Mouse (Mus musculus) forebrain, embryonic 11.5 days (tissue): ENCODE data around the gene Wtip. TPM values are rescaled to one million over a fixed set of nuclear protein-coding genes. Genes with fewer than 3 reads are reported as not detected.
"Not testable (repeated sequence)": the region's sequence is repeated elsewhere in the genome, so short reads cannot be mapped to it uniquely, and the experiment has no call there.

ENCODE experiments used
- ATAC-seq: fragments of 200-750 bp; cut with Nextera tagmentation; replicated peaks from 2 replicates; pipeline ENCODE4 v1.8.0; 2017; ENCODE audit warnings: moderate TSS enrichment; ENCODE audit not compliant: low FRiP score
- DNase-seq: peaks from one replicate; pipeline ENCODE4 v3.0.0-alpha.2; 2017; ENCODE audit warnings: low spot score
- H3K27ac ChIP-seq: fragments of 300-500 bp; sonication (generic); 2 replicates; pipeline ENCODE4 v1.5.1; 2014; ENCODE audit warnings: low read depth, low read length
- H3K27me3 ChIP-seq: fragments of 300-500 bp; sonication (generic); 2 replicates; pipeline ENCODE4 v1.6.1; 2014; ENCODE audit warnings: mild to moderate bottlenecking, low read length, mixed read lengths; ENCODE audit not compliant: control insufficient read depth, insufficient read depth
- H3K36me3 ChIP-seq: fragments of 300-500 bp; sonication (generic); 2 replicates; pipeline ENCODE4 v1.6.1; 2014; ENCODE audit warnings: mild to moderate bottlenecking, low read length, moderate library complexity, mixed read lengths; ENCODE audit not compliant: control insufficient read depth, insufficient read depth
- H3K4me1 ChIP-seq: fragments of 300-500 bp; sonication (generic); replicated peaks from 2 replicates; pipeline ENCODE4 v1.6.1; 2014; ENCODE audit warnings: low read length, mixed read lengths; ENCODE audit not compliant: control insufficient read depth, insufficient read depth
- H3K4me2 ChIP-seq: fragments of 300-500 bp; sonication (generic); 2 replicates; pipeline ENCODE4 v1.6.1; 2014; ENCODE audit warnings: low read depth, mild to moderate bottlenecking, low read length, moderate library complexity, mixed read lengths; ENCODE audit not compliant: severe bottlenecking
- H3K4me3 ChIP-seq: fragments of 300-500 bp; sonication (generic); 2 replicates; pipeline ENCODE4 v1.5.1; 2014; ENCODE audit warnings: low read depth, low read length
- H3K9ac ChIP-seq: fragments of 300-500 bp; sonication (generic); 2 replicates; pipeline ENCODE4 v1.6.1; 2014; ENCODE audit warnings: low read length
- H3K9me3 ChIP-seq: fragments of 300-500 bp; sonication (generic); 2 replicates; pipeline ENCODE4 v1.6.1; 2016; ENCODE audit warnings: low read length, mixed read lengths; ENCODE audit not compliant: control insufficient read depth
- WGBS: fragments of 180-500 bp; shearing (Covaris S2); extraction: QIAGEN DNeasy Blood & Tissue Kit; methylation state at CpG from one replicate; pipeline ENCODE4 v1.1.7; 2014; 5-methylcytosine and 5-hydroxymethylcytosine counted together
- polyA plus RNA-seq: library from polyadenylated mRNA; unstranded; fragments of >200 nt; fragmentation: Nextera tagmentation; extraction: Ambion mirVana; gene quantifications from 2 replicates; pipeline ENCODE4 v1.2.1, GENCODE M21; 2014

Wtip gene
- polyA plus RNA-seq: 3.9 and 5.7 TPM in 2 replicates

DNA sequence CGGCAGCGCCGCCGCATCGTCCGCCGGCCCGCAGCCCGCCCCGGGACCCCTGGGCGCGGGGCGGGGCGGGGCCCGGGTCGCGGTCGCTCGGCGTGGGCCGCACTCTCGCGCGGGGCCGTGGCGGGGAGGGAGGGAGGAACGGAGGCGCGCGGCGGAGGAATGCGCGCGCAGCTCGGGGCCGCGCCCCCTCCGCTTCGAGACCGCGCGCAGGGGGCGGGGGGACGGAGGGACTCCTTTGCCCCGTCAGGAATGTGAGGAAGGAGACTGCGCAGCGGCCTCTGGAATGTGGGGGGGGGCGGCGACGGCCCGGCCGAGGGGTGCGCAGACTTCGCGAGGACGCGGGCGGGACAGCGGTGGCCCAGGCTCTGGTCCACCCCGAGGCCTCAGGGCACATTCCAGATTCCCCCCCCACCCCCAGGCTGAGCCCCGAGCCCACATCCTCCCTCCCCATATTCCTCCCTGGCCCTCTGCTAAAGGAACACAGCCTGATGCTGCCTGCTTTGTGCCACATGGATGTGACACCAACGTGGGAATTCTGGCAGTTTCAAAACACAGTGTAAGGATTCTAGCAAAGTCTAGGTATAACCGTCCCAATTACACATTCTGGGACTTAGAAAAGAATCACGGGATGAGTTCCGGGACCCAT, at the start of gene Wtip:
Gene Wtip (minus strand): TSS at position 152 of the 646 bp plus-strand sequence.
- Histone ChIP-seq H3K9ac (peak within 1 kb of the TSS; percentile 79), H3K4me2 (peak within 1 kb of the TSS; percentile 60), H3K36me3 (no peaks in the 10 kb centered on the region), H3K27me3 (no peaks in the 10 kb centered on the region), H3K9me3 (no peaks in the 10 kb centered on the region), H3K4me1 (peaks cover 3% of the 10 kb centered on the region; the same call in 1 of the 2 replicates), H3K4me3 (peak within 1 kb of the TSS; percentile 79), H3K27ac (peak within 1 kb of the TSS; percentile 25; the same call in 1 of the 2 replicates)
- DNase-seq: peak; percentile 94
- peak; percentile 91 for ATAC-seq
- 1% methylated on average over 38 of the region's 65 CpGs for WGBS

DNA sequence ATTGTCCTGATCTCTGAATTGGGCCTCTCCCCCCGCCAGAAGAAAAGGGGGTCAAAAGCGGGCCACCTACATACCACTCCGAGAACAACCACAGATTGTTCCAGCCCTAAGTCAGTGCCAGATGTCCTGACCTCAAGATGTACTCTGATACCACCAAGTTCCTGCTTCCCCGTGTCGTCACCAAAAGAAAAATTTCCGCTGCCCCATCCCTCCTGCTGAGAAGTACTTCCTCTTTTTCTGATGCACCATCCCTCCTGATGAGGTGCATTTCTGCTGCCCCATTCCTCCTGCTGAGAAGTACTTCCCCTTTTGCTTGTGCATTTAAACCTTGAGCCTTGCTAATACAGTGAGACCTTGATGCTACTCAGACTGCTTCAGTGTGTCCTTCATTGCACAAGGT, 43.2 kb upstream of the Wtip start:
- H3K27ac ChIP-seq, H3K36me3 ChIP-seq, H3K27me3 ChIP-seq, ATAC-seq, DNase-seq, H3K4me1 ChIP-seq, H3K9ac ChIP-seq, H3K9me3 ChIP-seq, H3K4me2 ChIP-seq, H3K4me3 ChIP-seq: not testable (repeated sequence)
- 79% methylated on average over 6 of the region's 6 CpGs for WGBS

DNA sequence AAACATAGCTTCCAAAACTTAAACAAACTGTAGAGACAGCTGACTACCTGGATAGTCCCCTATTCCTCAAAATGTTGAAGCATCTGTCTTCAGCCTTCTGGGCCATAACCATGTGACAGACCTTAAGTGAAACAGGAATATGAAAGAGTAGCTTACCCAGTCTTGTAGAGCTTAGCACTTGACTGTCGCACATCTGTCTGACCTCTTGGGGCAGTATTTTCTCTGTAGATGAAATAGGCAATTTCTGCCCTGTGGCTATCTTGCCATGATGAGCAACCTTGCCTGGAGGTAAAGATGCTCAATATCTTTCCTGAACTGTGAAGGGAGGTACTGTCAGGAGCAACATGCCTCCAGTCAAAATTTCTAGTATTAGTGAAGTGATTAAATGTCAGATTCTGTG, 39.2 kb upstream of the Wtip start:
- Histone ChIP-seq H3K4me2 (no peak overlapping the region), H3K9ac (no peak overlapping the region), H3K4me3 (no peak overlapping the region), H3K27me3 (no peaks in the 10 kb centered on the region), H3K36me3 (no peaks in the 10 kb centered on the region), H3K27ac (no peak overlapping the region), H3K4me1 (no peaks in the 10 kb centered on the region), H3K9me3 (no peaks in the 10 kb centered on the region)
- ATAC-seq: no peak
- 68% methylated on average over 1 of the region's 1 CpGs for WGBS
- DNase-seq: no peak

DNA sequence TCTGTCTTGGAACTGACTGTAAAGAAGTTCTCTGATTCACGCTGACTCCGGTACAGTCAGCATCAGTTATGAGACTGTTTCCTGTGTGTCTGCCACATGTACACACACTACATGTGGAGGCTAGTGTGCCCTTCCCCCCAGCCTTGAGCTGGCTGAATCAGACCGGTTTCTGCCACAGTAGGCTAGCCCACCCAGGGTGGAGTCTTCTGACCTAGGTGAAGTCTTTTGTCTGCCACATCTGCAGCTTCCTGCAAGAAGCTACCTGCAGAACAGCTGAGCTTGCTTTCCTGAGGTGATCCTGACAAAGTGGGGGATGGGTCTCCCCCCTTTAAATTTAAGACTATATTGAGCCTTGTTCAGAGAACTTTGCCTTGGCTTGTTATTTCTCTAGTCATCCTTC, 36.4 kb upstream of the Wtip start, which contains the start of gene Uba2:
Gene Uba2 (minus strand): TSS at position 146 of the 400 bp plus-strand sequence.
- no peaks in the 10 kb centered on the region; the same call in 1 of the 2 replicates for H3K4me1 ChIP-seq
- peak within 1 kb of the TSS; percentile 93 for H3K4me3 ChIP-seq
- H3K9ac ChIP-seq: peak within 1 kb of the TSS; percentile 93
- DNase-seq (no peak), ATAC-seq (no peak)
- H3K9me3 ChIP-seq: no peaks in the 10 kb centered on the region
- no peaks in the 10 kb centered on the region for H3K27me3 ChIP-seq
- H3K4me2 ChIP-seq: peak within 1 kb of the TSS; percentile 75; the same call in 1 of the 2 replicates
- H3K36me3 ChIP-seq: no peaks in the 10 kb centered on the region
- H3K27ac ChIP-seq: peak within 1 kb of the TSS; percentile 85
- 83% methylated on average over 3 of the region's 3 CpGs for WGBS

DNA sequence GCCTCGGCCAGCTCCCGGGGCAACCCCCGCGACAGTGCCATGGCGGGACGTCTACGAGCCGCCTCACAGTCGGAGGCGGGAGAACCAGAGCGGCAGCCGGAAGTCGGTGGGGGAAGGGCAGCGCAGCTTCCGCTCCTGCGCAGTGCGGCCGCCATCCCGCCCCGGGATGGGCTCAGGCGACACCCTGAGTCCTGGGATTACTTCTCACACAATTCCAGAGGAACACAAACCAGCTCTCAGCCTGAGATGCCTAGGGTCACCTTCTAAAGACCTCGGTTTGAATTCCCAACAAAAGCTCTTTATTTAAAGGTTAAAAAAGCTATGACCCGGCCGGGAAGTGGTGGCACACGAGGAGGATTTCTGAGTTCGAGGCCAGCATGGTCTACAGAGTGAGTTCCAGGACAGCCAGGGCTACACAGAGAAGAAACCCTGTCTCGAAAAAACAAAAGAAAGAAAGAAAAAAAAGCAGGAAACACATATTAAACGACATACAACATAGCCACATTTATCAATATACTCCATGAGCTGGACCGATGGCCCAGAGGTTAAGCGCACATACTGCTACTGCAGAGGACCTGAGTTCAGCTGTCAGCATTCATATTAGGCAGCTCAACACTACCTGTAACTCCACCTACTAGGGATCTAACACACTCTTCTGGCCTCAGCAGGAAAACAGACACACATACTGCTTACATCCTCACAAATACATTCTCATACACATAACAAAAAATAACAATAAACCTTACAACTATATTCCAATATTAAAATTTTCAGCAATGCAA, 35.6 kb upstream of the Wtip start:
- H3K9ac ChIP-seq: peak overlapping the region; percentile 93
- peaks cover under 1% of the 10 kb centered on the region; the same call in 1 of the 2 replicates for H3K36me3 ChIP-seq
- WGBS: 8% methylated on average over 30 of the region's 30 CpGs
- H3K4me3 ChIP-seq: peak overlapping the region; percentile 93
- peak overlapping the region; percentile 85 for H3K27ac ChIP-seq
- ATAC-seq (peak; percentile 97), DNase-seq (peak; percentile 96)
- no peaks in the 10 kb centered on the region for H3K9me3 ChIP-seq
- H3K4me2 ChIP-seq: peak overlapping the region; percentile 75
- no peaks in the 10 kb centered on the region for H3K27me3 ChIP-seq
- H3K4me1 ChIP-seq: no peaks in the 10 kb centered on the region; the same call in 1 of the 2 replicates

DNA sequence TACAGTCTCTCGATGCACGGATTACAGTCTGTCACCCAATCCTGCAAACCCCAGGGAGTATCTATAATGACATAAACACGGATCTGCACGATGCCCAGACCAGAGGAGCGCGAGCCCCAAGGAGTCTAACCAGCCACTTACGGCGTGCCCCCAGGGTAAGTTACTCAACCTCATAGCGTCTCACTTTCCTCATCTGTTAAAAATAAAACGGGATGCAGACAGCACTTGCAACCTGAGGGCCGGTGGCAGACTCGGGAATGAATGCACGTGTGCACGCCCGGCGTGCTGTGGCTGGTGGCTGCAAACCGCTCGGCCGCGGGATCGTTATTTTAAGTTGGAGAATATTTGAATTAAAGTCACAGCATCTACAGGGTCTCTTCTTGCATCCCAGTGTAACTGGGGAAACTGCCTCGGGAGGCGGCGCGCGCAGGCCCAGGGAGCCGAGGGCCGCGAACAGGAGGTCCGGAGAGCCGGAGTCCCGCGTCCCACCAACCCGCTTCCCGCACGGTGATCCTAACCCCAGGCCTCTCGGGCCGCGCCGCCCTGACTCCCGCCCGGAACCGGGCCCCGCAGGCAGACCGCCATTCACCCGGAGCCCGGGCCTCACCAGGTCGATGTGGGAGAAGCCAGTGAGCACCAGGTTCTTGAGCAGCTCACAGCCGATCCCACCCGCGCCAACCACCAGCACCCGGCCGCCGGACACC, 34.9 kb upstream of the Wtip start:
- under 1% methylated on average over 54 of the region's 54 CpGs for WGBS
- DNase-seq (no peak), ATAC-seq (no peak)
- Histone ChIP-seq H3K9ac (peak overlapping the region; percentile 93), H3K36me3 (peaks cover 5% of the 10 kb centered on the region; the same call in 1 of the 2 replicates), H3K9me3 (no peaks in the 10 kb centered on the region), H3K27me3 (no peaks in the 10 kb centered on the region), H3K4me1 (no peaks in the 10 kb centered on the region; the same call in 1 of the 2 replicates), H3K4me2 (peak overlapping the region; percentile 75), H3K27ac (peak overlapping the region; percentile 85), H3K4me3 (peak overlapping the region; percentile 93)

DNA sequence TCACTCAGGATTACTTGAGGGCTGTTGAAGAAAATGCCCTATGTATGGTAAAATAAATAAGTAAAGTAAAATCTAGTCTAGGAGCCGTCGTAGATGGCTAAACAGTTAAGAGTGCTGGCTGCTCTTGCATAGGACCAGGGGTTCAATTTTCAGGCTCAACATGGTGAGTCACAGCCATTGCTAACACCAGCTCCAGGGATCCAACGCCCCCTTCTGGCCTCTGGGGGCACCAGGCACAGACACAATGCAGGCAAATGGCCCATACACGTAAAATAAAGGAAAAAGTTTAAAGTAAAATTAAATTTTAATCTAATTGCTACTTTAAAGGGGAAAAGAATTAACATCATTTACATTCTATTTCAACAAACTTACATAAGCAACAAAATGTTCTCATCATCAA, 33.8 kb upstream of the Wtip start:
- peak; percentile 70 for DNase-seq
- H3K9me3 ChIP-seq: no peaks in the 10 kb centered on the region
- no peak overlapping the region for H3K27ac ChIP-seq
- 51% methylated on average over 4 of the region's 4 CpGs for WGBS
- peak overlapping the region; percentile 9; the same call in 1 of the 2 replicates for H3K4me3 ChIP-seq
- no peak overlapping the region for H3K9ac ChIP-seq
- H3K36me3 ChIP-seq: peaks cover 10% of the 10 kb centered on the region; the same call in 1 of the 2 replicates
- H3K4me1 ChIP-seq: no peaks in the 10 kb centered on the region; the same call in 1 of the 2 replicates
- no peak for ATAC-seq
- no peak overlapping the region for H3K4me2 ChIP-seq
- H3K27me3 ChIP-seq: no peaks in the 10 kb centered on the region

DNA sequence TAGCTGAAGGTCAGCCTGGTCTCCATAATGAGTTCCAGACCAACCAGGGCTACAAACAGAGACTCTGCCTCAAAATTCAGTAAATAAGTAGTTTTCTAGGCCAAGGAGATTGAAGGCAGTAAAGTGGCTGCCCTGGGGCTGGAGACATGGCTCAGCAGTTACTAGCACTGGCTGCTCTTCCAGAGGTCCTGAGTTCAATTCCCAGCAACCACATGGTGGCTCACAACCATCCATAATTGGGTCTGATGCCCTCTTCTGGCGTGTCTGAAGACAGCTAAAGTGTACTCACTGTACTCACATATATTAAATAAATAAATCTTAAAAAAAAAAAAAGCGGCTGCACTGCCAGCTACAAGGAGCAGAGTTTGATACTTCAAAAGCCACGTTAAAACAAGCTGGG, 32.9 kb upstream of the Wtip start:
- H3K4me3 ChIP-seq: no peak overlapping the region

More for the DNA sequence above, 32.9 kb upstream of the Wtip start:
- no peaks in the 10 kb centered on the region for H3K27me3 ChIP-seq
- DNase-seq (no peak), ATAC-seq (no peak)
- H3K4me1 ChIP-seq: no peaks in the 10 kb centered on the region; the same call in 1 of the 2 replicates
- no peak overlapping the region for H3K9ac ChIP-seq
- H3K27ac ChIP-seq: no peak overlapping the region
- H3K4me2 ChIP-seq: no peak overlapping the region
- H3K36me3 ChIP-seq: peaks cover 16% of the 10 kb centered on the region; the same call in 1 of the 2 replicates
- H3K9me3 ChIP-seq: no peaks in the 10 kb centered on the region
- 80% methylated on average over 3 of the region's 3 CpGs for WGBS
